Mouse (Mus musculus) left cerebral cortex, postnatal 36 days (tissue): ENCODE results near the gene Cngb1. TPM values are rescaled to one million over a fixed set of nuclear protein-coding genes. Genes with fewer than 3 reads are reported as not detected.

Experiments
- DNase-seq, 2 experiments: peaks; one replicate each; pipeline ENCODE4 v3.0.0; 2021 to 2022; ENCODE audit warnings: low spot score in 2 of 2, mixed read lengths in 1 of 2
- intact Hi-C: fragments of 180-260 bp; cut with DNase I; formaldehyde crosslinking; loops from one replicate; pipeline ENCODE4 v1.15.1; 2025
- total RNA-seq, 2 experiments: library from RNA; stranded (reverse); gene quantifications; 2 replicates each; pipeline ENCODE4 v1.2.3; 2021

Cngb1 gene
- under 1 TPM; 0.23 to 0.30 TPM for total RNA-seq

GRCm38 (mm10) chr8:95306431-95306830 lies at the start of gene Cngb1:
Cngb1 (minus strand) TSS chr8:95306585.
- intact Hi-C loops, result no loop called here
- DNase-seq, result no peak

- intact Hi-C loops, result no loop called here
- no peak for DNase-seq
Observed at GRCm38 (mm10) chr8:95354606-95355005, 48.2 kb upstream of the Cngb1 start.

- DNase-seq, result peak; percentile 38 to 50
- intact Hi-C loops, result no loop called here
Observed at GRCm38 (mm10) chr8:95352871-95353866, 46.8 kb upstream of the Cngb1 start.

GRCm38 (mm10) chr8:95352151-95352870 lies 45.9 kb upstream of the Cngb1 start, which contains the start of gene Mmp15:
Mmp15 (plus strand) TSS chr8:95352268.
- peak; percentile 71 to 73 for DNase-seq
- intact Hi-C loops, result no loop called here

GRCm38 (mm10) chr8:95351461-95351860 lies 45.1 kb upstream of the Cngb1 start:
- intact Hi-C loops, result no loop called here
- no peak for DNase-seq

- DNase-seq, result peak; percentile 75 to 80
- intact Hi-C loops, result loop anchor here (5.0 to 10.0 kb wide), 2 partner anchors 188 to 356 kb away; no protein-coding TSS in a partner anchor
Observed at GRCm38 (mm10) chr8:95348811-95349630, 42.6 kb upstream of the Cngb1 start.

DNA sequence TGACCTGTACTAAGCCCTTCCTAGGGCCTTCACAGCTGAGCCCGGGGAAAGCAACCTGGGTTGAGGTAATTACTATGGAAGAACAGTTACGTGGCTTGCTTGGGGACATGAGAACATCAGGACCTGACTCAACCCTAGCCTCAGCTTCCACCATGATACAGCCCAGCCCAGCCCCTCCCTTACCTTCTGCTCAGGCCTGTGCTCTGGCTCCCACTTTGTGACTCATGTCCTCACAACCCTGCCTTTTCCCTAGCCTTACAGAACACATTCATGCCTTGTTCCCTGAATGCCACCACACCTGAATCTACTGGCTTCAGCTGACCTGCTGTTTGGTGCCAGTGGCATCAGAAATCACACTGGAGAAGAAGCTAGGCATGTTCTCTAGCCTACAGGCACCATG lies 42.0 kb upstream of the Cngb1 start:
- DNase-seq, result no peak
- intact Hi-C loops, result loop anchor here (5.0 to 10.0 kb wide), 2 partner anchors 189 to 356 kb away; no protein-coding TSS in a partner anchor

- intact Hi-C loops, result loop anchor here (2.0 to 10.0 kb wide), 3 partner anchors 88 to 358 kb away; partner anchors contain the start of gene Cfap20
Observed at GRCm38 (mm10) chr8:95346643-95347545, 40.5 kb upstream of the Cngb1 start.

GRCm38 (mm10) chr8:95344668-95345067 lies 38.3 kb upstream of the Cngb1 start:
- no peak for DNase-seq
- intact Hi-C loops, result loop anchor here (5.0 to 10.0 kb wide), 2 partner anchors 193 to 360 kb away; no protein-coding TSS in a partner anchor

More at GRCm38 (mm10) chr8:95346643-95347545, 40.5 kb upstream of the Cngb1 start:
- peak; percentile 60 to 78 for DNase-seq

DNA sequence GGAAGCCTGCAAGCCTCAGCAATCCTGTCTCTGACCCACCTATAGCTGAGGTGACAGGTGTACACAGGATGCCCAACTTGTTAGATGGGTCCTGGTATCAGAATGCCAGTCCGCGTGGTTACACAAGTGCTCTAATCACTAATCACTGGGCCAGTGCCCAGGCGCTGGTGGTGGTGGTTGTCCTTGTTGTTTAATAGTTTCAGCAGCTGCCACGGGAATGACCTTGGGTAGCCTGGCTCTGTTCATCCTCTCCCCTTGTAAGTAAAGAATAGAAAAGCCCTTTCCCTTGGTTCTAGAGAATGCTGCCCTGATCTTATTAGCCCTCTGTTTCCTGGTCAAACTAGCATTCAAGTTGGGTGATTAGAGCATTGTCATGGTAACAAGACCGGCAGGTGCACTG lies 35.3 kb upstream of the Cngb1 start:
- DNase-seq, result no peak
- intact Hi-C loops, result loop anchor here (10.0 kb wide), 1 partner anchor 363 kb away; no protein-coding TSS in a partner anchor

- DNase-seq, result no peak
- intact Hi-C loops, result no loop called here
Observed at GRCm38 (mm10) chr8:95336363-95336762, 30.0 kb upstream of the Cngb1 start.

- intact Hi-C loops, result no loop called here
- no peak for DNase-seq
Observed at GRCm38 (mm10) chr8:95335706-95336105, 29.3 kb upstream of the Cngb1 start.

GRCm38 (mm10) chr8:95332437-95333199 lies 26.2 kb upstream of the Cngb1 start:
- DNase-seq, result no peak

DNA sequence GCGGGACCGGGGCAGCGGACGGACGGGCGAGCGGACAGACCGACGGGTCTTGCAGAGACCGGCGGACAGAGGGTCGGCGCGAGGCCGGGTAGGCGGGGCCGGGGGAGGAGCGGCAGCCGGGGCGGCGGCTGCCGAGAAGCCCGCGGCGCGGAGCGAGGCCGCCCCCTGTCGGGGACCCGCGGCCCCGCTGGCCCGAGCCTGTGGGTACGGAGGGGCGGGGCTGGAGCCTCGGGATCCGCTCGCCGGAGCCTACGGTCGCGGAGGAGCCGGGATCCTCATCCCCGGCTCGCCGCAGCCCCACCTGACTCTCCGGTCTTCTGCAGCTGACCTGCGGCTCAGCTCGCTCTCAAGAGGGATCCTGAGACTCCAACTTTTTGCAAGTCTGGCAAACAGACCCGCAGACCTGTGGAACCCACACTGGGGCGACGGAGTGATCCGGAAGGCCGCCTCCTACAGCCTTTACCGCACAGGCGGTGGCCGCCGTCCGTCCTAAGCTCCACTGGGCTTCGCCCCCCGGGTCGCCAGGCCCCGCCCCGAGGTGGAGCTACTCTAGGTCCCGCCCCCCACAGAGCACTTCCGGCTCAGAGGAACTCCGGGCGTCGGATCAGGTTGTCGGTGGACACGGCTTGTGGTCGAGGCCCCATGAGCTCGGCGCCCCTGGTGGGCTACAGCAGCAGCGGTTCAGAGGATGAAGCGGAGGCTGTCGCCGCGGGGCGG lies 25.5 kb upstream of the Cngb1 start, which contains the start of the genes Zfp319 and Usb1:
Zfp319 (minus strand) TSS at position 231 of the 717 bp plus-strand sequence.
Usb1 (plus strand) TSS at position 565 of the 717 bp plus-strand sequence.
- peak; percentile 89 to 91 for DNase-seq

More at GRCm38 (mm10) chr8:95332437-95333199, 26.2 kb upstream of the Cngb1 start:
- intact Hi-C loops, result no loop called here

GRCm38 (mm10) chr8:95331156-95331719 lies 24.9 kb upstream of the Cngb1 start:
- intact Hi-C loops, result loop anchor here (1.0 to 2.0 kb wide), 2 partner anchors 76 to 95 kb away; no protein-coding TSS in a partner anchor
- DNase-seq, result no peak

More for the DNA sequence above, 25.5 kb upstream of the Cngb1 start, which contains the start of the genes Zfp319 and Usb1:
- intact Hi-C loops, result loop anchor here (1.0 to 2.0 kb wide), 2 partner anchors 77 to 94 kb away; no protein-coding TSS in a partner anchor

GRCm38 (mm10) chr8:95330367-95330766 lies 24.0 kb upstream of the Cngb1 start:
- intact Hi-C loops, result loop anchor here (2.0 kb wide), 1 partner anchor 76 kb away; no protein-coding TSS in a partner anchor
- no peak for DNase-seq
